ENCODE assay signal across 32 mouse cellular contexts in genomic region chr10:77772142-77772541, GRCm38 (mm10). TPM values are rescaled to one million over a fixed set of nuclear protein-coding genes. Genes with fewer than 3 reads are reported as not detected.
"Had no signal": no experiment of that assay in that cellular context is flagged by ENCODE, and none has a peak within 500 bp of the region (broad histone marks: within the 10 kb centered on the region; RNA-seq: fewer than 3 reads in every experiment).

No protein-coding gene starts in this region.

RNA-seq across cellular contexts. Expression of gene Gm3238, which starts 1.0 kb away (rescaled TPM):
- total RNA-seq: common myeloid progenitor, adult 5-6 weeks; forebrain, postnatal 0 days; gastrocnemius, adult 18-20 months; gastrocnemius, adult 2 months; gastrocnemius, adult 8-10 months; gastrocnemius, postnatal 10 days; gastrocnemius, postnatal 14 days; gastrocnemius, postnatal 25 days; gastrocnemius, postnatal 36 days; gastrocnemius, postnatal 4 days; granulocyte monocyte progenitor cell, adult 5-6 weeks; heart, adult 18-20 months; heart, adult 2 months; heart, adult 8-10 months had no signal
- polyA plus RNA-seq: cerebellum, adult 2 months; cortical plate, adult 2 months; embryonic facial prominence, embryonic 10.5 days; embryonic facial prominence, embryonic 11.5 days; embryonic facial prominence, embryonic 12.5 days; embryonic facial prominence, embryonic 13.5 days; embryonic facial prominence, embryonic 14.5 days; embryonic facial prominence, embryonic 15.5 days; erythroblast, embryonic 14.5 days; forebrain, embryonic 10.5 days; forebrain, embryonic 11.5 days; forebrain, embryonic 12.5 days; forebrain, embryonic 13.5 days; forebrain, embryonic 14.5 days; forebrain, embryonic 15.5 days; forebrain, embryonic 16.5 days; forebrain, postnatal 0 days; frontal cortex, adult 2 months; gonadal fat pad, adult 2 months; heart, adult 2 months had no signal

RNA-seq across cellular contexts. Expression of gene Gm7138, which starts 4.6 kb away (rescaled TPM):
- total RNA-seq: common myeloid progenitor, adult 5-6 weeks; forebrain, postnatal 0 days; gastrocnemius, adult 18-20 months; gastrocnemius, adult 2 months; gastrocnemius, adult 8-10 months; gastrocnemius, postnatal 10 days; gastrocnemius, postnatal 14 days; gastrocnemius, postnatal 25 days; gastrocnemius, postnatal 36 days; gastrocnemius, postnatal 4 days; granulocyte monocyte progenitor cell, adult 5-6 weeks; heart, adult 18-20 months; heart, adult 2 months; heart, adult 8-10 months had no signal
- polyA plus RNA-seq: cerebellum, adult 2 months; cortical plate, adult 2 months; embryonic facial prominence, embryonic 10.5 days; embryonic facial prominence, embryonic 11.5 days; embryonic facial prominence, embryonic 12.5 days; embryonic facial prominence, embryonic 13.5 days; embryonic facial prominence, embryonic 14.5 days; erythroblast, embryonic 14.5 days; forebrain, embryonic 10.5 days; forebrain, embryonic 11.5 days; forebrain, embryonic 12.5 days; forebrain, embryonic 13.5 days; forebrain, embryonic 14.5 days; forebrain, embryonic 15.5 days; forebrain, embryonic 16.5 days; forebrain, postnatal 0 days; frontal cortex, adult 2 months; gonadal fat pad, adult 2 months; heart, adult 2 months had no signal

RNA-seq across cellular contexts. Expression of gene Gm3250, which starts 10.2 kb away (rescaled TPM):
- total RNA-seq: common myeloid progenitor, adult 5-6 weeks; forebrain, postnatal 0 days; gastrocnemius, adult 18-20 months; gastrocnemius, adult 2 months; gastrocnemius, adult 8-10 months; gastrocnemius, postnatal 10 days; gastrocnemius, postnatal 14 days; gastrocnemius, postnatal 25 days; gastrocnemius, postnatal 36 days; gastrocnemius, postnatal 4 days; granulocyte monocyte progenitor cell, adult 5-6 weeks; heart, adult 18-20 months; heart, adult 2 months; heart, adult 8-10 months had no signal
- polyA plus RNA-seq: cerebellum, adult 2 months; cortical plate, adult 2 months; embryonic facial prominence, embryonic 10.5 days; embryonic facial prominence, embryonic 11.5 days; embryonic facial prominence, embryonic 12.5 days; embryonic facial prominence, embryonic 13.5 days; embryonic facial prominence, embryonic 14.5 days; embryonic facial prominence, embryonic 15.5 days; erythroblast, embryonic 14.5 days; forebrain, embryonic 10.5 days; forebrain, embryonic 11.5 days; forebrain, embryonic 12.5 days; forebrain, embryonic 13.5 days; forebrain, embryonic 14.5 days; forebrain, embryonic 15.5 days; forebrain, embryonic 16.5 days; forebrain, postnatal 0 days; frontal cortex, adult 2 months; gonadal fat pad, adult 2 months; heart, adult 2 months had no signal

RNA-seq across cellular contexts. Expression of gene Gm3233, which starts 12.7 kb away (rescaled TPM):
- total RNA-seq: common myeloid progenitor, adult 5-6 weeks; forebrain, postnatal 0 days; gastrocnemius, adult 18-20 months; gastrocnemius, adult 2 months; gastrocnemius, adult 8-10 months; gastrocnemius, postnatal 10 days; gastrocnemius, postnatal 14 days; gastrocnemius, postnatal 25 days; gastrocnemius, postnatal 36 days; gastrocnemius, postnatal 4 days; granulocyte monocyte progenitor cell, adult 5-6 weeks; heart, adult 18-20 months; heart, adult 2 months; heart, adult 8-10 months had no signal
- polyA plus RNA-seq: cerebellum, adult 2 months; cortical plate, adult 2 months; embryonic facial prominence, embryonic 10.5 days; embryonic facial prominence, embryonic 11.5 days; embryonic facial prominence, embryonic 12.5 days; embryonic facial prominence, embryonic 13.5 days; embryonic facial prominence, embryonic 14.5 days; erythroblast, embryonic 14.5 days; forebrain, embryonic 10.5 days; forebrain, embryonic 11.5 days; forebrain, embryonic 12.5 days; forebrain, embryonic 13.5 days; forebrain, embryonic 14.5 days; forebrain, embryonic 15.5 days; forebrain, embryonic 16.5 days; forebrain, postnatal 0 days; frontal cortex, adult 2 months; gonadal fat pad, adult 2 months; heart, adult 2 months had no signal

RNA-seq across cellular contexts. Expression of gene Gm7137, which starts 15.9 kb away (rescaled TPM):
- total RNA-seq: common myeloid progenitor, adult 5-6 weeks; forebrain, postnatal 0 days; gastrocnemius, adult 18-20 months; gastrocnemius, adult 2 months; gastrocnemius, adult 8-10 months; gastrocnemius, postnatal 10 days; gastrocnemius, postnatal 14 days; gastrocnemius, postnatal 25 days; gastrocnemius, postnatal 36 days; gastrocnemius, postnatal 4 days; granulocyte monocyte progenitor cell, adult 5-6 weeks; heart, adult 18-20 months; heart, adult 2 months; heart, adult 8-10 months had no signal
- polyA plus RNA-seq: cerebellum, adult 2 months; cortical plate, adult 2 months; embryonic facial prominence, embryonic 10.5 days; embryonic facial prominence, embryonic 11.5 days; embryonic facial prominence, embryonic 12.5 days; embryonic facial prominence, embryonic 13.5 days; embryonic facial prominence, embryonic 14.5 days; embryonic facial prominence, embryonic 15.5 days; erythroblast, embryonic 14.5 days; forebrain, embryonic 10.5 days; forebrain, embryonic 11.5 days; forebrain, embryonic 12.5 days; forebrain, embryonic 13.5 days; forebrain, embryonic 14.5 days; forebrain, embryonic 15.5 days; forebrain, embryonic 16.5 days; forebrain, postnatal 0 days; frontal cortex, adult 2 months; gonadal fat pad, adult 2 months; heart, adult 2 months had no signal
